Mouse (Mus musculus): ENCODE data around the gene Itgb1bp1. TPM values are rescaled to one million over a fixed set of nuclear protein-coding genes. Genes with fewer than 3 reads are reported as not detected.
A peak's percentile ranks its signal among the peaks of the same experiment; 100 is the strongest.

Itgb1bp1 gene
- total RNA-seq, 2 experiments from 2014 or later: 39.5 to 43.0 TPM

- DNase-seq (ENCODE audit: low spot score in 2 of 2): no peak
Observed at GRCm38 (mm10) chr12:21260494-21261256, 25.4 kb downstream of the Itgb1bp1 start.

GRCm38 (mm10) chr12:21247711-21248392 lies 38.2 kb downstream of the Itgb1bp1 start:
- no peak for DNase-seq (ENCODE audit: low spot score in 2 of 2)

GRCm38 (mm10) chr12:21244375-21244960 lies 41.6 kb downstream of the Itgb1bp1 start:
- no peak for DNase-seq (ENCODE audit: low spot score in 2 of 2)

GRCm38 (mm10) chr12:21241965-21242364 lies 44.1 kb downstream of the Itgb1bp1 start:
- no peak for DNase-seq (ENCODE audit: low spot score in 2 of 2)

GRCm38 (mm10) chr12:21234560-21234959 lies 51.5 kb downstream of the Itgb1bp1 start:
- no peak for DNase-seq (ENCODE audit: low spot score in 2 of 2)

GRCm38 (mm10) chr12:21233727-21234126 lies 52.4 kb downstream of the Itgb1bp1 start:
- no peak for DNase-seq (ENCODE audit: low spot score in 2 of 2)

GRCm38 (mm10) chr12:21229076-21229918 lies 56.8 kb downstream of the Itgb1bp1 start:
- DNase-seq (ENCODE audit: low spot score in 2 of 2): peak in 1 of 2 experiments; percentile 37

- DNase-seq (ENCODE audit: low spot score in 2 of 2): no peak
Observed at GRCm38 (mm10) chr12:21228650-21229049, 57.4 kb downstream of the Itgb1bp1 start.

- peak; percentile 38 to 47 for DNase-seq (ENCODE audit: low spot score in 2 of 2)
Observed at GRCm38 (mm10) chr12:21227076-21227980, 58.8 kb downstream of the Itgb1bp1 start.

GRCm38 (mm10) chr12:21226316-21226715 lies 59.8 kb downstream of the Itgb1bp1 start:
- no peak for DNase-seq (ENCODE audit: low spot score in 2 of 2)

- no peak for DNase-seq (ENCODE audit: low spot score in 2 of 2)
Observed at GRCm38 (mm10) chr12:21225358-21225757, 60.7 kb downstream of the Itgb1bp1 start.

GRCm38 (mm10) chr12:21223923-21224322 lies 62.2 kb downstream of the Itgb1bp1 start:
- no peak for DNase-seq (ENCODE audit: low spot score in 2 of 2)

- no peak for DNase-seq (ENCODE audit: low spot score in 2 of 2)
Observed at GRCm38 (mm10) chr12:21220596-21220995, 65.5 kb downstream of the Itgb1bp1 start.

GRCm38 (mm10) chr12:21217776-21218444 lies 68.2 kb downstream of the Itgb1bp1 start:
- no peak for DNase-seq (ENCODE audit: low spot score in 2 of 2)

GRCm38 (mm10) chr12:21214551-21215165 lies 71.4 kb downstream of the Itgb1bp1 start:
- no peak for DNase-seq (ENCODE audit: low spot score in 2 of 2)

GRCm38 (mm10) chr12:21212876-21213275 lies 73.2 kb downstream of the Itgb1bp1 start:
- no peak for DNase-seq (ENCODE audit: low spot score in 2 of 2)

GRCm38 (mm10) chr12:21209273-21209672 lies 76.8 kb downstream of the Itgb1bp1 start:
- no peak for DNase-seq (ENCODE audit: low spot score in 2 of 2)

GRCm38 (mm10) chr12:21208172-21208795 lies 77.8 kb downstream of the Itgb1bp1 start:
- DNase-seq (ENCODE audit: low spot score in 2 of 2): no peak

- no peak for DNase-seq (ENCODE audit: low spot score in 2 of 2)
Observed at GRCm38 (mm10) chr12:21207422-21207821, 78.7 kb downstream of the Itgb1bp1 start.

Measured in layer of hippocampus, postnatal 10 days (tissue).